Mouse (Mus musculus) CH12.LX (cell line): ENCODE measurements around the gene Hipk1. TPM values are rescaled to one million over a fixed set of nuclear protein-coding genes. Genes with fewer than 3 reads are reported as not detected.

Experiments
- DNase-seq: peaks from one replicate; pipeline ENCODE4 v3.0.0-alpha.2; 2013; ENCODE audit errors: extremely low read depth
- H3K27ac ChIP-seq: 2 replicates; pipeline ENCODE4 v1.5.1; 2012; ENCODE audit warnings: low read depth, mild to moderate bottlenecking, control low read depth, moderate library complexity; ENCODE audit not compliant: insufficient read depth
- H3K27me3 ChIP-seq: replicated peaks from 2 replicates; pipeline ENCODE3; 2012; ENCODE audit warnings: inconsistent platforms
- H3K36me3 ChIP-seq, 2 experiments: replicated peaks in 1 of 2; 2 replicates each; pipeline versions ENCODE3 to v1.6.1; 2012; ENCODE audit warnings: inconsistent platforms in 1 of 2, low read length in 1 of 2, mild to moderate bottlenecking in 1 of 2, mixed read lengths in 1 of 2, moderate library complexity in 1 of 2; ENCODE audit not compliant: control insufficient read depth in 1 of 2, insufficient read depth in 1 of 2
- H3K4me1 ChIP-seq, 2 experiments: 2 replicates each; pipeline ENCODE4 v1.6.1; 2012; ENCODE audit warnings: inconsistent platforms in 1 of 2, moderate library complexity in 1 of 2; ENCODE audit not compliant: insufficient read depth in 2 of 2, control insufficient read depth in 1 of 2
- H3K4me2 ChIP-seq: 2 replicates; pipeline ENCODE4 v1.6.1; 2012; ENCODE audit warnings: low read depth, mild to moderate bottlenecking, control low read depth; ENCODE audit not compliant: poor library complexity, insufficient read depth, severe bottlenecking
- H3K4me3 ChIP-seq, 3 experiments: fragments of 150-350 bp in 1 of 3; sonication (generic) in 1 of 3; replicated peaks in 1 of 3; 2 replicates each; pipeline versions ENCODE3 to v1.5.1; 2011 to 2012; ENCODE audit warnings: low read depth in 2 of 3, low read length in 2 of 3, mild to moderate bottlenecking in 2 of 3, moderate library complexity in 2 of 3, control low read depth in 1 of 3, improper control_type of control experiment in 1 of 3, inconsistent platforms in 1 of 3, mixed read lengths in 1 of 3; ENCODE audit not compliant: poor library complexity in 1 of 3
- H3K79me2 ChIP-seq: replicated peaks from 2 replicates; pipeline ENCODE4 v1.6.1; 2012; ENCODE audit warnings: mild to moderate bottlenecking, moderate library complexity; ENCODE audit not compliant: control insufficient read depth, poor library complexity, insufficient read depth, severe bottlenecking; ENCODE audit errors: extremely low read depth
- H3K9ac ChIP-seq: 2 replicates; pipeline ENCODE4 v1.6.1; 2012; ENCODE audit warnings: low read depth, mild to moderate bottlenecking, control low read depth, moderate library complexity; ENCODE audit not compliant: insufficient read depth
- H3K9me3 ChIP-seq: replicated peaks from 2 replicates; pipeline ENCODE3; 2012; ENCODE audit warnings: low read length, inconsistent platforms, mixed read lengths
- BHLHE40 ChIP-seq: IDR thresholded peaks from 2 replicates; pipeline ENCODE4 v1.6.1; 2011; ENCODE audit warnings: mild to moderate bottlenecking, low read depth, low read length, improper control_type of control experiment
- CHD1 ChIP-seq: IDR thresholded peaks from 2 replicates; pipeline ENCODE4 v1.6.1; 2012; ENCODE audit warnings: low read depth, low read length, improper control_type of control experiment, inconsistent platforms
- CHD2 ChIP-seq: IDR thresholded peaks from 2 replicates; pipeline ENCODE4 v1.6.1; 2011; ENCODE audit warnings: low read length, improper control_type of control experiment
- CTCF ChIP-seq, 2 experiments: IDR thresholded peaks in 1 of 2; conservative IDR thresholded peaks in 1 of 2; 2 replicates each; pipeline ENCODE4 v1.5.1; 2011 to 2012; ENCODE audit warnings: low read depth in 2 of 2, low read length in 2 of 2, improper control_type of control experiment in 1 of 2, inconsistent platforms in 1 of 2, mild to moderate bottlenecking in 1 of 2, moderate library complexity in 1 of 2
- E2F4 ChIP-seq: IDR thresholded peaks from 2 replicates; pipeline ENCODE4 v1.6.1; 2011; ENCODE audit warnings: low read depth, low read length, improper control_type of control experiment; ENCODE audit not compliant: insufficient replicate concordance
- ELF1 ChIP-seq: IDR thresholded peaks from 2 replicates; pipeline ENCODE4 v1.6.1; 2014; ENCODE audit warnings: low read depth, mild to moderate bottlenecking, inconsistent platforms, low read length, improper control_type of control experiment
- EP300 ChIP-seq: IDR thresholded peaks from 2 replicates; pipeline ENCODE4 v1.6.1; 2011; ENCODE audit warnings: low read length, improper control_type of control experiment
- ETS1 ChIP-seq: conservative IDR thresholded peaks from 2 replicates; pipeline ENCODE4 v1.6.1; 2012; ENCODE audit warnings: low read depth, mild to moderate bottlenecking, inconsistent platforms, low read length, improper control_type of control experiment, moderate library complexity
- GABPA ChIP-seq: IDR thresholded peaks from 2 replicates; pipeline ENCODE4 v1.6.1; 2012; ENCODE audit warnings: low read depth, low read length, improper control_type of control experiment, inconsistent platforms; ENCODE audit not compliant: insufficient replicate concordance
- HCFC1 ChIP-seq: IDR thresholded peaks from 2 replicates; pipeline ENCODE4 v1.6.1; 2012; ENCODE audit warnings: low read depth, mild to moderate bottlenecking, inconsistent platforms, low read length, improper control_type of control experiment
- IRF4 ChIP-seq: IDR thresholded peaks from 2 replicates; pipeline ENCODE4 v1.6.1; 2014; ENCODE audit warnings: low read depth, mild to moderate bottlenecking, inconsistent platforms, low read length, improper control_type of control experiment
- JUN ChIP-seq: IDR thresholded peaks from 2 replicates; pipeline ENCODE4 v1.6.1; 2011; ENCODE audit warnings: low read depth, mild to moderate bottlenecking, low read length, improper control_type of control experiment, moderate library complexity; ENCODE audit not compliant: insufficient read depth
- JUND ChIP-seq: conservative IDR thresholded peaks from 2 replicates; pipeline ENCODE4 v1.6.1; 2011; ENCODE audit warnings: low read depth, low read length, improper control_type of control experiment
- KAT2A ChIP-seq: IDR thresholded peaks from 2 replicates; pipeline ENCODE4 v1.6.1; 2012; ENCODE audit warnings: low read length, improper control_type of control experiment, inconsistent platforms; ENCODE audit not compliant: insufficient replicate concordance
- MAFK ChIP-seq: IDR thresholded peaks from 2 replicates; pipeline ENCODE4 v1.6.1; 2011; ENCODE audit warnings: low read length, improper control_type of control experiment; ENCODE audit not compliant: insufficient replicate concordance
- MAX ChIP-seq: IDR thresholded peaks from 2 replicates; pipeline ENCODE4 v1.6.1; 2011; ENCODE audit warnings: low read length, improper control_type of control experiment
- MAZ ChIP-seq: IDR thresholded peaks from 2 replicates; pipeline ENCODE4 v1.6.1; 2012; ENCODE audit warnings: low read depth, mild to moderate bottlenecking, inconsistent platforms, low read length, improper control_type of control experiment, moderate library complexity
- MEF2A ChIP-seq: IDR thresholded peaks from 2 replicates; pipeline ENCODE4 v1.6.1; 2014; ENCODE audit warnings: low read depth, mild to moderate bottlenecking, inconsistent platforms, low read length, improper control_type of control experiment, borderline replicate concordance
- MXI1 ChIP-seq: IDR thresholded peaks from 2 replicates; pipeline ENCODE4 v1.6.1; 2011; ENCODE audit warnings: mild to moderate bottlenecking, low read depth, low read length, improper control_type of control experiment
- MYC ChIP-seq: IDR thresholded peaks from 2 replicates; pipeline ENCODE4 v1.6.1; 2011; ENCODE audit warnings: low read depth, mild to moderate bottlenecking, improper control_type of control experiment, low read length
- NELFE ChIP-seq: IDR thresholded peaks from 2 replicates; pipeline ENCODE4 v1.6.1; 2011; ENCODE audit warnings: low read depth, low read length, improper control_type of control experiment
- NRF1 ChIP-seq: IDR thresholded peaks from 2 replicates; pipeline ENCODE4 v1.6.1; 2014; ENCODE audit warnings: low read depth, mild to moderate bottlenecking, inconsistent platforms, low read length, improper control_type of control experiment, moderate library complexity
- PAX5 ChIP-seq: IDR thresholded peaks from 2 replicates; pipeline ENCODE4 v1.6.1; 2012; ENCODE audit warnings: low read length, inconsistent platforms, mixed read lengths
- POLR2A ChIP-seq: IDR thresholded peaks from 2 replicates; pipeline ENCODE4 v1.6.1; 2011; ENCODE audit warnings: low read depth, mild to moderate bottlenecking, improper control_type of control experiment, low read length
- POLR2AphosphoS2 ChIP-seq: IDR thresholded peaks from 2 replicates; pipeline ENCODE4 v1.6.1; 2011; ENCODE audit warnings: low read depth, low read length, improper control_type of control experiment
- RAD21 ChIP-seq: IDR thresholded peaks from 2 replicates; pipeline ENCODE4 v1.6.1; 2011; ENCODE audit warnings: low read depth, mild to moderate bottlenecking, low read length, improper control_type of control experiment, moderate library complexity
- RCOR1 ChIP-seq: conservative IDR thresholded peaks from 2 replicates; pipeline ENCODE4 v1.6.1; 2012; ENCODE audit warnings: low read depth, mild to moderate bottlenecking, inconsistent platforms, low read length, improper control_type of control experiment
- SIN3A ChIP-seq: IDR thresholded peaks from 2 replicates; pipeline ENCODE4 v1.6.1; 2012; ENCODE audit warnings: low read length, improper control_type of control experiment, inconsistent platforms
- SMC3 ChIP-seq: IDR thresholded peaks from 2 replicates; pipeline ENCODE4 v1.6.1; 2011; ENCODE audit warnings: low read depth, low read length, improper control_type of control experiment
- TBP ChIP-seq: conservative IDR thresholded peaks from 2 replicates; pipeline ENCODE4 v1.6.1; 2011; ENCODE audit warnings: low read depth, low read length, improper control_type of control experiment
- TCF12 ChIP-seq: IDR thresholded peaks from 2 replicates; pipeline ENCODE4 v1.6.1; 2014; ENCODE audit warnings: low read depth, mild to moderate bottlenecking, inconsistent platforms, low read length, improper control_type of control experiment
- UBTF ChIP-seq: IDR thresholded peaks from 2 replicates; pipeline ENCODE4 v1.6.1; 2012; ENCODE audit warnings: low read depth, mild to moderate bottlenecking, inconsistent platforms, low read length, improper control_type of control experiment, moderate library complexity
- USF1 ChIP-seq: IDR thresholded peaks from 2 replicates; pipeline ENCODE4 v1.6.1; 2014; ENCODE audit warnings: low read depth, mild to moderate bottlenecking, inconsistent platforms, low read length, improper control_type of control experiment
- USF2 ChIP-seq: conservative IDR thresholded peaks from 2 replicates; pipeline ENCODE4 v1.6.1; 2011; ENCODE audit warnings: low read depth, low read length, improper control_type of control experiment
- ZC3H11A ChIP-seq: IDR thresholded peaks from 2 replicates; pipeline ENCODE4 v1.6.1; 2012; ENCODE audit warnings: low read depth, mild to moderate bottlenecking, inconsistent platforms, low read length, improper control_type of control experiment
- ZKSCAN1 ChIP-seq: IDR thresholded peaks from 2 replicates; pipeline ENCODE4 v1.6.1; 2012; ENCODE audit warnings: low read depth, inconsistent platforms, low read length, improper control_type of control experiment, borderline replicate concordance
- ZMIZ1 ChIP-seq: IDR thresholded peaks from 2 replicates; pipeline ENCODE4 v1.6.1; 2012; ENCODE audit warnings: low read depth, mild to moderate bottlenecking, inconsistent platforms, low read length, improper control_type of control experiment
- ZNF384 ChIP-seq: IDR thresholded peaks from 2 replicates; pipeline ENCODE4 v1.6.1; 2012; ENCODE audit warnings: low read depth, low read length, improper control_type of control experiment, inconsistent platforms
- dilution Hi-C: fragments of 300-500 bp; cut with MboI; formaldehyde crosslinking; loops from 2 replicates; pipeline ENCODE4 v1.14.3; 2020; ENCODE audit warnings: low sequenced_read_pairs; ENCODE audit not compliant: extremely low pct_unique_long_range_greater_than_20kb, extremely low pct_ligation_motif_present
- in situ Hi-C: fragments of 300-500 bp; cut with MboI; formaldehyde crosslinking; loops from 3 replicates; pipeline ENCODE4 v1.14.3; 2019; ENCODE audit warnings: low sequenced_read_pairs, low pct_ligation_motif_present, low pct_unique_long_range_greater_than_20kb, mixed read lengths
- polyA plus RNA-seq: library from polyadenylated mRNA; unstranded; fragments of >175 nt; gene quantifications from 2 replicates; pipeline ENCODE4 v1.2.1, GENCODE M21; 2012; ENCODE audit warnings: low read depth; ENCODE audit not compliant: insufficient read length
- total RNA-seq, 2 experiments: library from RNA; depleted of rRNA; stranded (reverse); fragments of 300-350 nt in 1 of 2; fragments of >200 nt in 1 of 2; gene quantifications; 2 replicates each; pipeline ENCODE4 v1.2.3; 2012 to 2014

Hipk1 gene
- total and polyA plus RNA-seq, 3 experiments: 26.2 to 35.9 (median 32.7) TPM

- TF ChIP-seq BHLHE40 (peak; percentile 62), MAZ (no peak), CHD2 (no peak), MEF2A (no peak), NRF1 (no peak), NELFE (no peak), MAFK (no peak), UBTF (no peak), USF2 (no peak), JUN (no peak), E2F4 (no peak), RAD21 (no peak; the same call in none of the 2 replicates), JUND (peak; percentile 31; the same call in 1 of the 2 replicates), ELF1 (peak; percentile 68), MYC (peak; percentile 60; the same call in 1 of the 2 replicates), POLR2AphosphoS2 (no peak), MAX (peak; percentile 5), HCFC1 (no peak), EP300 (no peak; the same call in 1 of the 2 replicates), TCF12 (peak; percentile 51; the same call in 1 of the 2 replicates), POLR2A (peak; percentile 75), CTCF (conservative IDR thresholded peaks at IDR 0.05 in 1 of 2, IDR thresholded peaks at IDR 0.05 in 1 of 2; ENCODE audit: low read depth in 2 of 2, low read length in 2 of 2) (peak in 1 of 2 experiments; percentile 15; a peak in 1 of 4 replicates), ETS1 (no peak; the same call in 1 of the 2 replicates), ZMIZ1 (no peak), RCOR1 (no peak), SMC3 (peak; percentile 2; the same call in 1 of the 2 replicates), KAT2A (no peak), ZNF384 (no peak), ZC3H11A (no peak), SIN3A (no peak), ZKSCAN1 (no peak), CHD1 (no peak), IRF4 (peak; percentile 67; the same call in 1 of the 2 replicates), GABPA (no peak), USF1 (no peak), MXI1 (no peak), TBP (peak; percentile 82), PAX5 (no peak)
- H3K79me2 ChIP-seq: peaks cover 30% of the 10 kb centered on the region
- H3K36me3 ChIP-seq: peaks cover 4 to 19% of the 10 kb centered on the region in 2 experiments
- in situ Hi-C loops (loop anchor here (25.0 kb wide), 1 partner anchor 251 kb away; no protein-coding TSS in a partner anchor), dilution Hi-C loops (no loop called here)
- H3K4me3 ChIP-seq: peak overlapping the region; percentile 63 to 87 (median 64)
- H3K27ac ChIP-seq: peak overlapping the region; percentile 83
- H3K4me1 ChIP-seq: peaks cover 5 to 14% of the 10 kb centered on the region in 2 experiments; a peak in 3 of 4 replicates
- peak overlapping the region; percentile 85 for H3K9ac ChIP-seq
- peak; percentile 82 for DNase-seq
- H3K4me2 ChIP-seq: peak overlapping the region; percentile 66
- H3K27me3 ChIP-seq: no peaks in the 10 kb centered on the region
- H3K9me3 ChIP-seq: peaks cover 13% of the 10 kb centered on the region
These were observed 44.6 kb upstream of the Hipk1 start for GRCm38 (mm10) chr3:103835951-103836310.
